Mouse (Mus musculus) left cerebral cortex, adult 11 months (tissue): ENCODE data around the gene Neurl4.
"Not testable (repeated sequence)": the region's sequence is repeated elsewhere in the genome, so short reads cannot be mapped to it uniquely, and the experiment has no call there.

Source experiments
- DNase-seq: peaks from one replicate; pipeline ENCODE4 v3.0.0; 2022; ENCODE audit warnings: low spot score

Gene Neurl4

GRCm38 (mm10) chr11:69913554-69914371 is 12.9 kb downstream of the Neurl4 start, which contains the start of gene Gps2:
Gene Gps2, plus strand, starts transcription at chr11:69913888.
- DNase-seq = peak; percentile 86

- no peak for DNase-seq
Observed at GRCm38 (mm10) chr11:69914372-69914764, 13.5 kb downstream of the Neurl4 start.

GRCm38 (mm10) chr11:69914917-69915430 is 14.1 kb downstream of the Neurl4 start:
- DNase-seq = no peak

- no peak for DNase-seq
Observed at GRCm38 (mm10) chr11:69915667-69916627, 15.1 kb downstream of the Neurl4 start.

GRCm38 (mm10) chr11:69916652-69917378 is 15.9 kb downstream of the Neurl4 start:
- DNase-seq = not testable (repeated sequence)

GRCm38 (mm10) chr11:69917379-69917948 is 16.6 kb downstream of the Neurl4 start:
- no peak for DNase-seq

GRCm38 (mm10) chr11:69918118-69918517 is 17.2 kb downstream of the Neurl4 start:
- no peak for DNase-seq

- DNase-seq = no peak
Observed at GRCm38 (mm10) chr11:69919053-69919452, 18.2 kb downstream of the Neurl4 start.

- no peak for DNase-seq
Observed at GRCm38 (mm10) chr11:69919661-69920265, 18.9 kb downstream of the Neurl4 start.

- DNase-seq = no peak
Observed at GRCm38 (mm10) chr11:69920266-69921031, 19.6 kb downstream of the Neurl4 start.

GRCm38 (mm10) chr11:69921114-69922011 is 20.5 kb downstream of the Neurl4 start, which contains the start of gene Eif5a:
Gene Eif5a, minus strand, starts transcription at chr11:69921958.
- peak; percentile 100 for DNase-seq

- no peak for DNase-seq
Observed at GRCm38 (mm10) chr11:69922012-69922756, 21.3 kb downstream of the Neurl4 start.

GRCm38 (mm10) chr11:69922796-69923195 is 21.9 kb downstream of the Neurl4 start:
- no peak for DNase-seq

GRCm38 (mm10) chr11:69927501-69927900 is 26.6 kb downstream of the Neurl4 start:
- DNase-seq = no peak

GRCm38 (mm10) chr11:69929712-69930111 is 28.8 kb downstream of the Neurl4 start:
- no peak for DNase-seq

GRCm38 (mm10) chr11:69930176-69930575 is 29.3 kb downstream of the Neurl4 start:
- not testable (repeated sequence) for DNase-seq

GRCm38 (mm10) chr11:69930967-69931537 is 30.2 kb downstream of the Neurl4 start:
- DNase-seq = no peak

- no peak for DNase-seq
Observed at GRCm38 (mm10) chr11:69931769-69932168, 30.9 kb downstream of the Neurl4 start.
